Mouse (Mus musculus): ENCODE measurements at regions not wholly inside any gene's neighbourhood (a gene's known extent, or its start where the extent isn't known, plus 50 kb on each side); places are given as distances from the start of the nearest gene placed in this dataset.

DNA sequence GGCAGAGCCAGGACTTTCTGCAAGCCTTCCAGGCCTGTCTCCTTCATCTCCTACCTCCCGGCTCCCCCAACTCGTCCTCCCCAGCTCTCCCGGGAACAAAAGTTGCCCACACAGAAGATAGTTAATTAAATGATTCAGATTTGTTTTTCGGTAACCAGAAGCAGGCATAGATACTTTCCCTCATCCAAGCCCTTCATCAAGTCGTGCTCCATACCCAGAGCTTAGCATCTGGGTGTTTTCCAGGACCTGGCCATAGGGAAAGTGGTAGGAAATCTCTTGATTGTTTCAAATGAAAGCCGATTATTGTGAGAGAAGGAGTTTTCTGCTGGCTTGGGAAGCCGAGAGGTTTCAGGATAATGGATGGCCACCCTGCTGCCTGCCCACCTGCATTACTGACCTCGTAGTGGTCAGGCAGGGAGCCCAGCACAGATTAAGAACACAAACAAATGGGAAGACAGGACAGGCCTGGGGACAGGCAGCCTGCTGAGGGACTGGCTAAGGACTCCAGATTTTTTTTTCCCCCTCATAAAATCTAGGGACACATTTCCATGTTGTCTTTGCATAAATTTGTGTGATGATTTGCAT, 142.2 kb upstream of the Cadm1 start:
- no peak for DNase-seq (ENCODE audit: low spot score in 2 of 2)

DNA sequence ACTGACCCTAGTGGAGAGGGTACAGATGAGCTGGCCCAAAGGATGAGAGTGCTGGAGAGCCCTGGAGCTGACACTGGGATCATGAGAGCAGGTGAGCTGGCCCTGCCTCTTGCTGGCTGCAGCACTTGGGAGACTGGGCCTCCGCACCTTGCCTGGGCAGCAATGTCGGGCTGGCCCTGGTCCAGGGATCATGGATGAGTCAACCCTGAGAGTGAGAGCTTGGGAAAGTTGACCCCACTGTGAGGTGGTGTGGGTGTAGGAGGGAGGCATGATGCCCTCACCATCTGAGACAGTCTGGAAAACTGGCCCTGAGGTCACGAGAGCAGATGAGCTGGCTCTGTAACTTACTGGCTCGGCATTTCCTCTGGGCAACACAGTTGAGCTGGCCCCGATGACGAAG, 140.1 kb upstream of the Cadm1 start:
- DNase-seq (ENCODE audit: low spot score in 2 of 2) = no peak

DNA sequence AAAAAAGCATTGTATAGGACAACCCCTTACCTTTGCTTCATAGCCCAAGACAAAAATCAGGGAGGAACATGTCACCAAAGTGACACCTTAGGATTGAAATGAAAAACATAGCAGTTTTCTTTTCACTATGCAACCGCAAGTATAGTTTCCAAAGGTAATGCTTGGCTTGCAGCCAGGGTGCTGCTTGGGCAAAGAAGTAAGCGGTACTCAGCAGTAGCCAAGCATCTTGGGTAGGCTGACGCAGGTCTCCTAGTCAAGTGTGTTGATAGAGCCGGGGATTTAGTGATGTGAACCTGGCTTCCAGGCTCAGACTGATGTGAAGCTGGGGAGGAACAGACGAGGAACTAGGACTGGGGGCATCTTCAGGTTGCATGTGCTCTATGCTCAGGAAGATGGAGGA, 138.3 kb upstream of the Cadm1 start:
- DNase-seq (ENCODE audit: low spot score in 2 of 2) = no peak

DNA sequence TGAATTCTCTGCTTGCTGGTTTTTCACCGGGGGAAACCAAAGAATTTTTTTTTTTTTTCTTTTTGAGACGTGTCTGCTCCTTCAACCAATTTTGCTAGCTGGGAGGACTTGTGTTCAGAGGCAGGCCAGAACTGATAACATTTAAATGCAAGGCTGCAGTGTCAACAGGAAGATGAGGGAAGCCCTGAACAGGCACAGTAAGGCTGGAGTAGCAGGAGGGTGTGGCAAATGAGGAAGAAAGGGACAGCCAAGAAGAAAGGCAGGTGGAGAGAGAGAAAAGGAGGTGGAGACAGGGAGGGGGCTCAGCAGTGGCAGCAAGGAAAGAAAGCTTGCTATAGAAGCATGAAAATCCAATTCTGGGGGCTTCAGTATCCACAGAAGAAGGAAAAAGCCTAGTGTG, 130.4 kb upstream of the Cadm1 start:
- no peak for DNase-seq (ENCODE audit: low spot score in 2 of 2)

DNA sequence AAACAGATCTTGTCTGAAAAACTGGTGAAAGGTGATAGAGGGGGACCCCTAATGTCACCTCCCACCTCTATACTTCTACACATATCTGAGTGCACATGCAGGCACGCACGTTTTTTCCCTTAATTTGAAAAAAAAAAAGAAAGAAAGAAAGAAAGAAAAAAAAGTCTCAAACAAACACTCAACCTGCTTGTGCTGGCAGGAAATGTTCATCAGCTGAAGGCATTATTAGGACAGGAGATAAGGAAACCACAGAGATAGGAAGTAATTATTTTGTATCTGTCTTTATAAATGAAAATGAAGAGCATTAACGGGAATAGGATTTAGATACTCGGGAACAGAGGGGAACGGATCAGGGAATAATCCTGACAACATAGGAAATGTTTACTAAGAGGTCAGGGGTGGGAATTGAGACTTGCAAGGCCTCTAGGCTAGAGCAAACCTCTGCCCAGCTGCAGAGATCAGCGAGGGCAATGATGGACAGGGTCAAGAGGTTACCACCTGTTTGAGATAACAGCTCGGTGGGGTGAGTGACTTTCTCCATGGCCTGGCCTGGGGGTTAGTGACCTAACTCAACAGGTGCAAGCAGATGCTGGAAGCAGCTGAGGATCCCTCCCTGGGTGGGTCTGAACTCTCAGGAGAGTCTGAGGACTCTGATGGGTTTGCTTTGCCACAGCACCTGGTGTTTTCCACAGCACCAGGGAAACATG, 129.7 kb upstream of the Cadm1 start:
- DNase-seq (ENCODE audit: low spot score in 2 of 2) = no peak

DNA sequence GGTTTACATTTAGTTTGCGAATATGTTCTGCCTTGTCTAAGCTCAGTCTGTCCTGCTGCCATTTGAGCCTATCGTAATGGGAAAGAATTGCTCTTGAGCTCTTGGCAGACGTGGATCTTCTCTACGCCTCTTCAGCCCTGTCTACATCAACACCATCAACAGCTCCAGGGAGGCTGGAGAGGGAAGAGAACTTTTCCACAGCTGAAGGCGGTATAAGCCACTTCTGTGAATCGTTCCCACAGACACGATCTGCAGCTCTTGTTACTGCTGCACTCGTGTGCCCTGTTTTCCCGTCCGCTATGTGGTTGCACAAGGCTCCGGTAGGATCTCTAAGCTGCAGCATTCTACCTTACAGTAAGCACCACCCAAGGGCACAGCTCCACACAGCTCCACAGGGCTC, 128.5 kb upstream of the Cadm1 start:
- no peak for DNase-seq (ENCODE audit: low spot score in 2 of 2)

DNA sequence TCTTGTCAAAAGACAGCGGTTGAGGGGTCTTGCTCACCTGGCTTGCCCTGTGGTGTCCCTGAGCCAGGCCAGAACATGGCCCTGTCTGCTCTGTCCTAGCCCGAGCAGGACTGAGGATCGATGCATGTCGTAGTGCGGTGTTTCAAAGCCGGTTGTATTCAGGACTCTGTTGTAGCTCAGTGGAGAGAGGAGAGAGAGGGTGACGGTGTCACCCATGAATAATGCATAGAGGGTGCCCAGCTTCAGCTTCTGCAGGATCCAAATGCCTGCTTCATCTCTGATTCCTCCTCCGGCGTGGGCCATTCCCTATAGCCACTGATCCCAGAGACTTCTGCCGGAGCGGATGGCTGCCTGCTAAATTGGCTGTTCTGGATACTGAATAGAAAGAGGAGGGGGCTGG, 126.7 kb upstream of the Cadm1 start:
- DNase-seq (ENCODE audit: low spot score in 2 of 2) = no peak

DNA sequence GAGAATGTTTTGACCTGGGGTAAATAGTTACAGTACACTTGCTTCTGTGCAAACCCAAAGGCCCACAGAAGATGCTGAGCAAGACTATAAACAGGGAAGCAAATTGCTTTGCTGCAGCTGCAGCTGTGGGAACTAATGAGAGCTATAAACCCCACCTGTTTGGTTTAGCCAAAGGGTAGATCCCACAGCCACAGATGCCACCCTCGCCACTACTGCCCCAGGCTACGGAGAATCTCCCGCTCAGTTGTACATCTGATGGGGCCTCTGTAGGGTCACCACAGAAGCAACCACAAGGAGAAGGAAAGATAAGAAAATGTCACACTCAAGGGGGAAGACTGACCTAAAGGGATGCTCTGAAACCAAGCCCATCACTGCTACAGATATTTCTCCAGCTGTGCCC, 125.2 kb upstream of the Cadm1 start:
- no peak for DNase-seq (ENCODE audit: low spot score in 2 of 2)

DNA sequence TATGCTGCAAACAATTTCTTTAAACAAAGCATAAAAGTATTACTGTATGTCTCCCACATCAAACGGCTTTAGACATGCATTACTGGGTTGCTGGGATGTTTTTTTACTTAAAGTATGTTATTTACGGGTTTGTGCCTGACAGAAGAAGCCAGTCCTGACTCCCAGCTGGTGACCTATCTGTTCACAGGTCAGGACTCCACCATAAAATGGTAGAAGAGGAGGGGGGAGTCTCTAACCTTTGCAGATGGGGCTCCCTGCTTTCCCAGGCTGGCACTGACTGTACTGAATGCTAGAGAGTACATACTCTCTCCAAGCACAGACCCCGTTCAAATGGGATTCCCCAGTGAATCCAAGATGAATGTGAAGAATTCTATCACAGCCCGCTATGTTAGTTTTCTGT, 124.4 kb upstream of the Cadm1 start:
- no peak for DNase-seq (ENCODE audit: low spot score in 2 of 2)

DNA sequence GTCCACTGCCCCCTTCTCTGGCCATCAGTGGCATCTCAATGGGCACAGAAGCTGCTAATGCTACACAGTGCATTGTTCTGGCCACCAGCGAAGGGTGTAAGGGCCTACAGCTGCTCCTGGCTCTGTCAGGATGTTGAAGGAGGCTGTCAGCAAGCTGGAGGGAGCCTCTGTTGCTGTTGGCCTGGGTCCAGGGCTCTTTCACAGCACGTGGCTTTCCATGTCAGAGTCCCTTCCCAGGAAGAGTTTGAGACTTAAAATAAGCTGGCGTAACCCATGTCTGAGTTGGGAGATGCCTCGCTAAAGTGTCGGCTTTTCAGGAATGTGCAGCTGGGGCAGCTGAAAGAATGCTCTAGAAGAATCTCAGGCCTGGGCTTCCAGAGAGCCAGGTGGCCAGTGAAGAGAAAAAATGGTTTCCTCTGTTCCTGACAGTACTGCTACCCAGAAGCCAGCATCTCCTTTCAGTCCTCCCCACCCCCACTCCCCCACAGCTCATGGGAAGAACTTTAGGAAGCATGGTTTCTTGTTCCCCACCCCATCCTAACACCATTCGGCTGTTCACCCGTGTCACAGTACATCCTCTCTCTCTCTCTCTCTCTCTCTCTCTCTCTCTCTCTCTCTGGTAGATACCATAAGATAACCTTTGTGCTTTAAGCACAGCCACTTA, 122.8 kb upstream of the Cadm1 start:
- DNase-seq (ENCODE audit: low spot score in 2 of 2) = peak in 1 of 2 experiments; percentile 21

DNA sequence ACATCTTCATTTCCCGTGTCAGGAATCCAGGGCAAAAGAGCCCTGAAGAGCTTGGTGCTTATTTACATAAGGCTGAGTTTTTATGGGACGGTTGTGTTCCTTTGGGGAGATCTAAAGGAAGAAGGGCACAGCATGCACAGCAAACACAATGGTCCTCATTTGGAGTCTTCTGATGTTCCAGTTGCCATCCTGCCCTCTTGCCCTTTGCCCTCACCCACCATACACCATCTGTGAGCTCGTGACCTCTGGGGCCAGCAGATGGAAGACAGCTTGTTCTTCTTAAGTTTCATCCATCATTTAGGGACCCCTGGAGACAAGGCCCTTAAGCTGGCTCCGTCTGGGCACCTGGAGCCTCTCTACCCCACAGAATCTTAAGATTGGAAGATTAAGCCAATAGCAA, 121.9 kb upstream of the Cadm1 start:
- no peak for DNase-seq (ENCODE audit: low spot score in 2 of 2)

DNA sequence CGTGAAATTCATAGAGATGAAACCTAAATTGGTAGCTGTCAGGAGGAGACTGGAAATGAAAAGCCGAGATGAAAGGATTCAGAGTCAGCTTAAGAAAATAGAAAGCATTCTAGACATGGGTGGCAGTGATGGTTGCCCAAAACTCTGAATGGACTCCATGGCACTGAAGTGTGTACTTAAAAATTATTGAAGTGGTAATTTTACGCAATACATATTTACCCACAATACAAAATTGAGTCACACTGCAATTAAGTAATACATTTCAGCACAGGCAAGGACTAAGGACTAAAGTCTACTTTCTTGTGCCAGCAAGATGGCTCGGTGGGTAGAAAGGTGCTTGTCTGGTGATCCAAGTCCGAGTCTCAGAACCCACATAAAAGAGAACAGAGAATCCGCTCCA, 120.4 kb upstream of the Cadm1 start:
- DNase-seq (ENCODE audit: low spot score in 2 of 2) = no peak

DNA sequence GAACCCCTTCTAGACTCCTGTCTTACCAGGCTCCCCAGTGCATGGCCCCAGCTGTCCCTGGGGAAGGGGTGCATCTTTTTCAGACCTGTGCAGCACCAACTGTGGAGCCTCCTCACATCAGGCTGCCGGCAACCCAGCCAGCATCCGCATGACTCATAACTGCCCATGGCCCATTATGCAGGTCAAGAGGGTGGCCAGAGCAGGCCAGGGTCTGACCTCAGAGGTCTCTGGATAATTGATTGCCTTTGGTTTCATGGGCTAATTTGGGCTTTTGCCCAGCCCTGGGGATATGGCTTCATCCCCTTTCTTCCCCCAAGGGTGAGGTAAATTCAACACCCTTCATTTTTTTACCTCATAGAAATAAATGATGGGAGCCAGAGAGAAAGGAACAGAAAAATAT, 117.2 kb upstream of the Cadm1 start:
- no peak for DNase-seq (ENCODE audit: low spot score in 2 of 2)

DNA sequence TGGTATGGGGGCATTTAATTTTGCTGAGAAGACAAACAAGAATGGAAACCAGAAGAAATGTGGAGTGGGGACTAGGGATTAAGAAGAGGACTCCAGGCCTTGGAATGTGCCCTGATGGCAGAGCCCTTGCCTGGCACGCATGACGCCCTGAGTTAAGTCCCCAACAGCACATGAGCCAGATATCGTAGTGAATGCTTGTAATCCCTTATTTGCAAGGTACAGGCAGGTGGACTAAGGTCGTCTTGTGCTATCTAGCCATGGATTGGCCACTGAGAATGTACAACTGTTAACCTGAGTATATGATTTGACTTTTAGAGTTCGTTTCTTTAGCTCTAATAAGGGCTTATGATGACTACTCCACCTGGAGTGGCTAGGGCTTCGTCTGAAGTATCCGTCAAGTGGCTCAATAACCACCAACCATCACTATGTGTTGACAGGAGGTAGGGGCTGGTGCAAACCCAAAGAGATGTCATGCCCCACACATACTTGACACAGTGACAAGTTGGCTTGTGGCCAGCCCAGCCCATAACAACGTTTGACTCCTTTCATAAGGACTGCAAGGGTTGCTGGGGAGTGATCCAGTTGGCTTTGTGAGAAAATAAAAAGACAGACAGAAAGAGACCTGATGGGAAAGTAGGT, 115.5 kb upstream of the Cadm1 start:
- no peak for DNase-seq (ENCODE audit: low spot score in 2 of 2)

DNA sequence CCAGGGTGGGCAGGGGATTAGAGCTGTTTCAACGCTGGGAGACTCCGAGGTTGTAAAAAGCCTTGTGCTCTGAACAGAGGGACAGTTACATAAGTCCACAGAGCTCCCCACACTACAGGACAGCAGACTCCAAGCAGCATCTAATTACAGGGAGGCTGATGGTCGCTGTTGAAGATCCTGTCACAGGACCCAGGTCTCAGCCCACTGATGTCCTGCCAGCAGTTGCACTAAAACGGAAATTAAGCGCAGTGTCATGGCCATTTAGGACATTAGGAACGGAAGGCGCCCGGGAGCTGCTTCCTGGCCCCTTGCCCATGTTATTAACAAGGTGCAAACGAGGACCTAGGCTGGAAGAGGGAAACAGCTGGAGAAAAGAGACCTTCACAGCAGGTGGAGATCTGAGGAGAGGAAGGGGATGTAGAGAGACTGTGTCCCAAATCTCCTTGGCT, 107.8 kb upstream of the Cadm1 start:
- peak in 1 of 2 experiments; percentile 21 for DNase-seq (ENCODE audit: low spot score in 2 of 2)

DNA sequence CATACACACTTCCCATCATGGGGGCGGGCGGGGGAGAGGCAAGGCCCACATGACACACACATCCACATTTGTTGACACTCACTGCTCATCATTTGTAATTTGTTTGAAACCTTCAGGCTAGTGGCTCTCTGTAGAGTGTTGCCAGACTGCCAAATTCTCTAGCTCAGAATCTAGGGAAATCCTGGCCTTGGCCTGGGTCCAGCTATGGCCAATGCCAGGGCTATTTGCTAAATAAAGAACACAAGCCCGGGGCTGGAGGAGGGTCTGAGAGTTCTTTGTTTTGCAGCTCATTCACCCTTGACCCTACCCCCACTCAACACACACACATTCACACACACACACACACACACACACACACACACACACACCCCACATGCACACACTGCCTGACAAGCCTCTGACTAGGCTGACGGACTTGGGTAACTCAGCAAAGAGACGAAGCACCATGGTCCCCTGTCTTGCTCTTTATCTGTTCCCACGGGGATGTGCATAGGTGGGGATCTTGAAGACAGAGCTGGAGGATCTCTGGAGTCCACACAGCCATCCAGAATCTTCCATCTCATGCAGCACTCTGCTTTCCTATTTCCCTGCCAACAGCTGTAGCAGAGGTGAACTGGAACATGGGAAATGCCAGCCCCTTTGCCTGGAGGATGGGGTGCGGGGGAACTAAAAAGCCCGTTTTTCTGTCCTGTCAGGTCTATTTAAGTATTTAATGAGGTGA, 107.1 kb upstream of the Cadm1 start:
- peak in 1 of 2 experiments; percentile 66 for DNase-seq (ENCODE audit: low spot score in 2 of 2)

DNA sequence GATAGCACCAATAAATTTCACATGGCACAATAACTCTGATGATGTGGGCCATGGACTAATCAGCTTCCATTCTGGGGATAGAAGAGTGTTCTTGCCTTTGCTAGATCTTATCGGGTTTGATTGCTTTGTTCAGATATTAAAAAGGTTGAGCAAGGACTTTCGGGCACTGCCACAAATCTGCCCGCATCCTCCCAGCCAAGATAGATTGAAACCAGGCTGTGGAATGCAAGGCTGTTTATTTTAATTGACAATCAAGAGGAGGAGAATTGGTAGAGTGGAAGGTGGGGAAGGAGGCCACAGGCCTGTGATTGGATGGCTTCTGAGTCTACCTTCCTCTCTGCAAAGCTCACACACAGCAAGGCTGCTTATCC, 106.5 kb upstream of the Cadm1 start:
- DNase-seq (ENCODE audit: low spot score in 2 of 2) = no peak

DNA sequence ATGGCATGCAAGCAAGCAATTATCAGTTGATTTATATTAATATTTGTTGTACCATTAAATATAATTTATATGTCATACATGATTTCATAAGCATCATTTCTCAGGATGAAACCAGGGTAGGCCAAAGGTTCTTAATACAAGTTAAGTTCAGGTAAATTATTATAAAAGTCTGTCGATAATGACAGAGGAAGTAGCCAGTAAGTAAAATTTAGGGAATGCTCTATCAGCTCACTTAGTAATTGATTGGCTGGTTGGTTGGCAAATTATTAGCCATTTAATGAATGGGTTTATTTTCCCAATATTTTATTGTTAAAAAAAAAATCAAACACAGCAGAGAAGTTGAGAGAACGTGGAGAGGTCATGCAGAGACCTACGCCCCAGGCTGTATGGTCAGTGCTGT, 105.8 kb upstream of the Cadm1 start:
- no peak for DNase-seq (ENCODE audit: low spot score in 2 of 2)

DNA sequence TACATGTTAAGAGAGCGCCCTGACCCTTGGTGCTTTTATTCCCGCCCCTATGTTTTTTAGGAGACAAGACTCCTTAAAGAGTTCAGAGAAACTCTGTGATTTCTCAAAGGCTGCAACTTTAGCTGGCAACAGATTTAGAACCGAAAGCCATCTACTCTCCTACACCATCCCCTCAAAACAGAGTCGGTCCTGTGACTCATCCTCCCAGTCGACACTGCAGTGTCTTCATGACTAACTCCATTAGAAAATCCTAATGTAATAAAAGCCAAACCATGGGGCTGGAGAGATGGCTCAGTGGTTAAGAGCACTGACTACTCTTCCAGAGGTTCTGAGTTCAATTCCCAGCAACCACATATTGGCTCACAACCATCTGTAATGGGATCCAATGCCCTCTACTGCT, 103.3 kb upstream of the Cadm1 start:
- DNase-seq (ENCODE audit: low spot score in 2 of 2) = no peak

DNA sequence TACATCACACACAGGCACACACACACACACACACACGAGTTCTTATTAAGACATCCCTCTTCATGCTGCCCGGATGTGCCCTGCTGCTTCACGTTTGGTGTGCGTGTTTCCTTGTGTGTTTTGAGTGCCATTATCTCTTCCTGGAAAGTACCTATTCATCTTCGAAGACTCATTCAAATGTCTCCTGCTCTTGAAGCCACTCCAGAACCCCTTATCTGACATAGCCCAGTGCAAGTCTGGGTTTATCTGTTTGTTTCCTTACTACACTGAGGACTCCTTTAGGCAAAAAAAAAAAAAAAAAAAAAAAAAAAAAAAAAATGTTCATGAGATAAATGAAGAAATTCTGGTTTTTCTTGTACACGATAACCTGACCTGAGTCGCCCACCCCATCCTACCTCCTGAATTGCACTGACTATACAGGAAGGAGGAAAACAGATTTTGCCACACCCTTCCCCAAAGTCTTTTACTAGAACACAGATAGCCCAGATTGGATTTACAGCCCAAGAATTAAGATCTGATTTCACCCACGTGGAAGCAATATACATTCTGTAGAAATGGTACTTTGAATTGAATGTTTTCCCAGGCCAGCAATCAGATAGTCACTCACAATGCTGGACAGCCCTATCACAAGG, 101.1 kb upstream of the Cadm1 start:
- no peak for DNase-seq (ENCODE audit: low spot score in 2 of 2)

DNA sequence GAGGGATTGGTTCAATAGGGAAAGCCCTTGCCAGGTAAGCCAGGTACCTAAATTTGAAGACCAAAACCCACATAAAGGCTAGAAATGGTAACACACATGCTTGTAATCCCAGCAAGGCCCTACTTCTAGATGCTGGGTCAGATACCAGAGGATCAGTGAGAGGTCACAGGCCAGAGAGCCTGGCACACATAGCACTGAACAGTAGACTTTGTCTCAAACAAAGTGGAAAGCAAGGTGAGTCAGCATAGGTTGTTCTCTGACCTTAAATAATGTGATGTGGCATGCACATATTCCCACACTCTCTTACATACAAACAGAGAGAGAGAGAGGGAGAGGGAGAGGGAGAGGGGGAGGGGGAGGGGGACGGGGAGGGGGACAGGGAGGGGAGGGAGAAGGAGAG, 100.3 kb upstream of the Cadm1 start:
- no peak for DNase-seq (ENCODE audit: low spot score in 2 of 2)

DNA sequence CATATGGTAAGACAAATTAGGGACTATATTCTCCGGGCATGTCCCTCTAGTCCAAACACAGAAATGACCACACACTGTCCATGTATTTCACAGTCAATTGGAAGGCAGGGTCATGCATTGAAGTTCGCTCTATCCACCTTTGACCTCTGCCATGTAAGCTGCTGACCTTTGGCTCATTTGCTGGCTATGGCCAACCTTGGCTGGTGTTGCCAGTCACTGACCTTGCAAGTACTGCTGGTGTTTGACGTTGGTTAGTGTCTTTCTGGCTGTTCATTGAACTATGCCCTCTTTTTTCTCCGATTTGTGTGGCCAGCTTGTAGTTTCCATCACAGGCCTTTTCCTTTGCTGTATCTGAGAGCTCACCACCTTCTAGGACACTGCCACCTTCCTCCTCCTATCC, 97.3 kb upstream of the Cadm1 start:
- no peak for DNase-seq (ENCODE audit: low spot score in 2 of 2)
